Mouse (Mus musculus) olfactory bulb, adult 2 months (tissue): ENCODE data around the gene Rab3d.

Experiments
- CTCF ChIP-seq: fragments of 200-500 bp; IDR thresholded peaks from 2 replicates; pipeline ENCODE4 v1.5.1; 2012; ENCODE audit warnings: low read depth, mild to moderate bottlenecking, low read length, moderate library complexity; ENCODE audit not compliant: insufficient read depth
- POLR2A ChIP-seq: fragments of 200-500 bp; IDR thresholded peaks from 2 replicates; pipeline ENCODE4 v1.6.1; 2012; ENCODE audit warnings: mild to moderate bottlenecking, low read depth, low read length, moderate library complexity; ENCODE audit not compliant: insufficient read depth

DNA sequence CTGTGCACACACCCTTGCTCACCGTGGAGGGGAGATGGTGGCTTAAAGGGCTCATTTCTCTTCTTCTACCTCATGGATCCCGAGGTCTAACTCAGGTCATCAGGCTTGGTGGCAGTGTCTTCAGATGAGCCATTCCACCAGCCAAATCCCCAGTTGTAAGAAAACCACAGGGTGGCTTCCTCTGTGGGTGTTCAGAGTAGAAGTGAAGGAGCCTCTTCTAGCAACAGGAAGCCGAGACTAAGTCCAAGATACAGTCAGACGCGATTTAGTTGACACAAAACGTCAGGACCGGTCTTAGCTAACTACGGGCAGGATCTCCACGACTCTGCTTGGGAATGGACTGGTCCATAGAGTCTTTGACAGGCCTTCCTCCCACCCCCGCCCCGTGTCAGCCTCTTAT lies 9.8 kb downstream of the Rab3d start:
- no peak for TF ChIP-seq CTCF
- TF ChIP-seq POLR2A, result no peak
